Mouse (Mus musculus) liver, adult 2 months (tissue): ENCODE data around the gene Nat8l. TPM values are rescaled to one million over a fixed set of nuclear protein-coding genes. Genes with fewer than 3 reads are reported as not detected.
"Not testable (repeated sequence)": the region's sequence is repeated elsewhere in the genome, so short reads cannot be mapped to it uniquely, and the experiment has no call there.

Experiments used
- DNase-seq: peaks from one replicate; pipeline ENCODE4 v3.0.0-alpha.2; 2011; ENCODE audit warnings: low read depth, low spot score; ENCODE audit errors: extremely low read depth
- H3K27ac ChIP-seq: fragments of 200-500 bp; replicated peaks from 2 replicates; pipeline ENCODE4 v1.5.1; 2012; ENCODE audit warnings: low read depth, mild to moderate bottlenecking, control low read depth, inconsistent platforms, low read length; ENCODE audit not compliant: insufficient read depth
- H3K27me3 ChIP-seq: fragments of 200-500 bp; 2 replicates; pipeline ENCODE4 v1.6.1; 2012; ENCODE audit warnings: mild to moderate bottlenecking, moderate library complexity, low read length, inconsistent platforms; ENCODE audit not compliant: control insufficient read depth, insufficient read depth
- H3K36me3 ChIP-seq: fragments of 200-500 bp; 2 replicates; pipeline ENCODE4 v1.6.1; 2012; ENCODE audit warnings: low read length, inconsistent platforms; ENCODE audit not compliant: control insufficient read depth, insufficient read depth
- H3K4me1 ChIP-seq: fragments of 200-500 bp; 2 replicates; pipeline ENCODE4 v1.6.1; 2011; ENCODE audit warnings: low read length; ENCODE audit not compliant: control insufficient read depth, insufficient read depth
- H3K4me3 ChIP-seq: fragments of 200-500 bp; 2 replicates; pipeline ENCODE4 v1.5.1; 2011; ENCODE audit warnings: low read depth, mild to moderate bottlenecking, control low read depth, low read length, moderate library complexity; ENCODE audit not compliant: insufficient read depth
- H3K79me2 ChIP-seq: fragments of 200-500 bp; 2 replicates; pipeline ENCODE4 v1.6.1; 2012; ENCODE audit warnings: inconsistent platforms, mild to moderate bottlenecking, low read length, moderate library complexity; ENCODE audit not compliant: control insufficient read depth, insufficient read depth
- H3K9ac ChIP-seq: fragments of 200-500 bp; 2 replicates; pipeline ENCODE4 v1.6.1; 2012; ENCODE audit warnings: low read depth, mild to moderate bottlenecking, control low read depth, inconsistent platforms, low read length
- CTCF ChIP-seq: fragments of 200-500 bp; IDR thresholded peaks from 2 replicates; pipeline ENCODE4 v1.5.1; 2011; ENCODE audit warnings: low read depth, low read length, control low read depth
- POLR2A ChIP-seq: fragments of 200-500 bp; IDR thresholded peaks from 2 replicates; pipeline ENCODE4 v1.6.1; 2011; ENCODE audit warnings: low read length, control low read depth; ENCODE audit not compliant: insufficient read depth; ENCODE audit errors: extremely low read depth
- WGBS: fragments of 180-500 bp; shearing (Covaris S2); methylation state at CpG from one replicate; pipeline ENCODE4 v1.1.7; 2018; 5-methylcytosine and 5-hydroxymethylcytosine counted together
- polyA plus RNA-seq: library from polyadenylated mRNA; depleted of rRNA; stranded (reverse); fragments of >200 nt; gene quantifications from 2 replicates; pipeline ENCODE4 v1.2.3, GENCODE M21; 2012; rRNA removed
- total RNA-seq: library from RNA; depleted of rRNA; stranded (reverse); fragments of >200 nt; gene quantifications from 2 replicates; pipeline ENCODE4 v1.2.3, GENCODE M21; 2014; rRNA removed

The Nat8l gene
- under 0.01 and 0.07 TPM in 2 replicates for total RNA-seq
- 0.01 and 0.07 TPM in 2 replicates for polyA plus RNA-seq

- Histone ChIP-seq H3K27ac (no peak within 1 kb of the TSS), H3K36me3 (no peaks in the 10 kb centered on the region), H3K4me3 (peak within 1 kb of the TSS; percentile 50), H3K27me3 (peaks cover 23% of the 10 kb centered on the region), H3K4me1 (no peaks in the 10 kb centered on the region), H3K9ac (no peak within 1 kb of the TSS; the same call in 1 of the 2 replicates), H3K79me2 (no peaks in the 10 kb centered on the region)
- TF ChIP-seq POLR2A (no peak), CTCF (no peak)
- DNase-seq = no peak
- 2% methylated on average over 90 of the region's 90 CpGs for WGBS
These were observed at the start of gene Nat8l for GRCm38 (mm10) chr5:33995843-33996693. Gene Nat8l, plus strand, starts transcription at chr5:33995984.

- H3K4me3 ChIP-seq, H3K36me3 ChIP-seq, H3K79me2 ChIP-seq, DNase-seq, H3K27me3 ChIP-seq, H3K9ac ChIP-seq, H3K4me1 ChIP-seq, H3K27ac ChIP-seq: not testable (repeated sequence)
- 83% methylated on average over 16 of the region's 16 CpGs for WGBS
- TF ChIP-seq CTCF = peak; percentile 59
These were observed 48.7 kb upstream of the Nat8l start for GRCm38 (mm10) chr5:33947035-33947434.

- no peaks in the 10 kb centered on the region for H3K36me3 ChIP-seq
- no peak overlapping the region for H3K9ac ChIP-seq
- H3K27ac ChIP-seq = no peak overlapping the region
- TF ChIP-seq POLR2A (no peak), CTCF (no peak)
- H3K27me3 ChIP-seq = no peaks in the 10 kb centered on the region
- 90% methylated on average over 4 of the region's 4 CpGs for WGBS
- no peaks in the 10 kb centered on the region for H3K79me2 ChIP-seq
- H3K4me3 ChIP-seq = no peak overlapping the region
- no peak for DNase-seq
- no peaks in the 10 kb centered on the region for H3K4me1 ChIP-seq
These were observed 47.5 kb upstream of the Nat8l start for GRCm38 (mm10) chr5:33948314-33948713.

GRCm38 (mm10) chr5:33953471-33954185 lies 42.2 kb upstream of the Nat8l start:
- H3K4me3 ChIP-seq = no peak overlapping the region
- 85% methylated on average over 17 of the region's 17 CpGs for WGBS

GRCm38 (mm10) chr5:33954354-33954753 lies 41.4 kb upstream of the Nat8l start:
- no peaks in the 10 kb centered on the region for H3K4me1 ChIP-seq
- H3K27me3 ChIP-seq = no peaks in the 10 kb centered on the region
- H3K9ac ChIP-seq = no peak overlapping the region
- no peak overlapping the region for H3K4me3 ChIP-seq
- no peaks in the 10 kb centered on the region for H3K79me2 ChIP-seq
- no peak overlapping the region for H3K27ac ChIP-seq
- peak; percentile 25 for DNase-seq
- WGBS = 38% methylated on average over 10 of the region's 10 CpGs
- no peaks in the 10 kb centered on the region for H3K36me3 ChIP-seq
- TF ChIP-seq POLR2A = no peak
- peak; percentile 93 for TF ChIP-seq CTCF

More at GRCm38 (mm10) chr5:33953471-33954185, 42.2 kb upstream of the Nat8l start:
- Histone ChIP-seq H3K4me1 (no peaks in the 10 kb centered on the region), H3K9ac (no peak overlapping the region), H3K79me2 (no peaks in the 10 kb centered on the region), H3K36me3 (no peaks in the 10 kb centered on the region), H3K27ac (no peak overlapping the region), H3K27me3 (no peaks in the 10 kb centered on the region)
- TF ChIP-seq POLR2A (no peak), CTCF (no peak)
- no peak for DNase-seq

GRCm38 (mm10) chr5:33955868-33956267 lies 39.9 kb upstream of the Nat8l start:
- TF ChIP-seq POLR2A (no peak), CTCF (no peak)
- no peak overlapping the region for H3K4me3 ChIP-seq
- H3K9ac ChIP-seq = no peak overlapping the region
- no peaks in the 10 kb centered on the region for H3K79me2 ChIP-seq
- WGBS = 92% methylated on average over 4 of the region's 4 CpGs
- no peaks in the 10 kb centered on the region for H3K36me3 ChIP-seq
- no peak overlapping the region for H3K27ac ChIP-seq
- no peaks in the 10 kb centered on the region for H3K4me1 ChIP-seq
- no peak for DNase-seq
- no peaks in the 10 kb centered on the region for H3K27me3 ChIP-seq
